Mouse (Mus musculus) brain, adult 2 months (tissue): Measurements from ENCODE around the gene Pdyn.

Source experiments
- DNase-seq: peaks from one replicate; pipeline ENCODE4 v3.0.0; 2011; ENCODE audit warnings: low read depth, low spot score

Gene Pdyn

DNA sequence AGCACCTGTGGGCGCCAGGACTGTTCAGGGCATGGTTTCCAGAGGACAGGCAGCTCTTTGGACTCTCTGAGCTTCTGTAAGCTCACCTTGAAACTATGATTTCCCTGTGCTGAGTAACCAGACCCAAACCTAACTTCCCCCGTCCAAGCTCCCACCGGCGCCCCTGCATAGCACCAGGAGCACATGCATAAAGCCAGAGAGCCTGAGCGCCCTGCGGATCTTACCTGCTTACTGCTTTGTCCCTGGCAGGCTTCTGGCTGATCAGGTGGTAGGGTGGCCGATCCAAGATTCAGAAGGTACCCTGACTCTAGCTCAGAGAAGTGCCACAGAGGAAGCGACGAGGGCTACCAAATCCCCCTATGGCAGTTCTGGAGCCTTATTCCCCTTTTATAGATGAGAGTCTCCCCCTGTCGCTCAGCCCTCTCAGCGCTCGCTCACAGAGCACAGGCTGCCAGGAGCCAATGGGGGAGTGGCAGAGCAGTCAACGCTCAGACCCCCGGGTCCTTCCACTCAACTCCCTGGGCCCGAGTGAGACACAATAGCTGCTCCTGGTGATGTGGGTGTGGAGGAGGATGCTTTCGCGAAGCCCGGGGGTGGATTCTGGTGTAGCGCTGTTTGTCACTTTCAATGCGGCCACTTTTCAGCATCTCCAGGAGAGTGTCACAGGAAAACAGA is at the start of gene Pdyn:
Gene Pdyn, minus strand, starts transcription at position 361 of the 675 bp plus-strand sequence.
- DNase-seq, result peak; percentile 36

DNA sequence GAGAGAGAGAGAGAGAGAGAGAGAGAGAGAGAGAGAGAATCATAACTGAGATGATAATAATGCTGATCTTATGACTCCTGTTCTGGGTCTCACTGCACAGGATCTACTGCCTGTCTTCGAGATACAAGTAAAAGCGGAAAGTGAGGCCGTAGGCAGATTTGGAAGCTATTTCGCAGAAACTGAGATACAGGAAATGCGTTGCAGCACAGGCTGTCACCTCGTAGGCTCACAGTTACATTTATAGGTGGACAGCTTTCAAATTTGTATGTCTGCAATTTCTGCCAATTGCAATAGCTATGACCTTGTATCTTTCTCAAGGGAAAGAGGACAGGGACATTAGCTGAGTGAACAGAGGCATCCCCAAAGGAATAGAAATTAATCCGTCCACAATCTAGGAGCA is 42.4 kb upstream of the Pdyn start:
- DNase-seq, result peak; percentile 40

DNA sequence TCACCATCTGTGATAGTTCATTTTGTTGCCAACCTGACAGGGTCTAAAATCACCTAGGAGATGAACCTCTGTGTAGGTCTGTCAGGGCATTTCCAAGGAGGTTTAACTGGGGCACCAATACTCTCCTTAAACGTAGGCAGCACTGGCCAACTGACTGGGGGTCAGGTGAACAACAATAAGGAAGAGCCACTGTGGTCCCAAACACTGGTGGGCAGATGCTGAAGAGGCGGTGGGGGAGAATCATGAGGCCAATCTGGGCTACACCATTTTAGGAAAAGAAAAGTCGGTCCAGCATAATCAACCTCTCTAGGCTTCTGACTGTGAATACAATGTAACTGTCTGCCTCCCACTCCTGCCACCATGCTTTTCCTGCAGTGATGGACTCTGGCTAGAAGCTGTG is 40.9 kb upstream of the Pdyn start:
- DNase-seq, result peak; percentile 68

DNA sequence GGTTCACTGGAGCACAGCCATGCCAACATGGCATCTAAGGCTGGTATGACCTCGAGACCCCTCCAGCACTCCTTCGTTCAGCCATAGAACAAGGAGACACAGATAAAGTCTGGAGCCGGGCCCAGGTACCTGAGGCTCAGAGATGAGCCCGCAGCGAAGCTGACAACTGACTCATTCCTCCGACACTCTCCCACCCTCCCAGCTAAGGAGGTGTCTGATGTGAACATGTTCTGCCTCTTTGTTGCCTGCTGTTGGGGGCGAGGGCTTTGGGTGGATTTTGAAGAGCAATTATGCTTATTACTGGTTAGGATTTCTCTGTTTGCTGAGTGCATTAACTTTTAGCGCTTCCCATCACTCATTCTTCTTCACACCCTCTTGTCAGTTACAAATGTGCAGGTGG is 34.4 kb upstream of the Pdyn start:
- peak; percentile 76 for DNase-seq

DNA sequence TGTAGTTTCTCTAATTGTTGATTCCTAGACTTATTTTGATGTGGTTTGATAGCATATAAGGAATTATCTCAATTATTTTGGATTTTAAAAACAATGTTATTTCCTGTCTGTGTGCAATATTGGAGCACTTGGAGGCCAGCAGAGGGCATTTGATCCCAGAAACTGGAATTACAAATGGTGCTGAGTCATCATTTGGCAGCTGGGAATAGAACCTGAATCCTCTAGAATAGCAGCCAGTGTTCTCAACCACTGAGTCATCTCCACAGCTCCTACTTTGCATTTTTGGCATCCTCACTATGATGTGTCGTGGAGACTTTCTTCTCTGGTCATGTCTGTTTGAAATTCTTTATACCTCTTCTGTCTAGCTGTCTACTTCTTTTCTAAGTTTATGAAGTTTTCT is 30.0 kb upstream of the Pdyn start:
- DNase-seq, result peak; percentile 82

DNA sequence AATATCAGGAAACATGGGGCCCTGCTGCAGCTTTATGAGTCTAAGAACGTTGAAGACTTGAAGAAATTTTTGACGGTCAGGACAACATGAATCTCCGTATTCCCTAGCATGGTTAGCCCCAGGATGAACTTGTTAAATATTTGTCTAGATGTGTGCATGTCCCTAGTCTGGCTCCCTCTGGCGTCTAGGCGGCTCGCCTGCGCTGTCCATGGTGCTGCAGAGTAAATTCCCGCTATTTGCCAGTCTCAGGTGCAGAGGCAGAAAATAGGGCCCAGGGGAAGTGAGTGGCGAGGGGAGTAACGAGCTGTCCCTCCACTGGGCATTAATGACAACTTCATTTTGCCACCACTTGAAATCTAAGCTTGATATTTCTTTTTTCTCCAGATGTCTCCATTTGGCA is 16.0 kb upstream of the Pdyn start:
- no peak for DNase-seq

DNA sequence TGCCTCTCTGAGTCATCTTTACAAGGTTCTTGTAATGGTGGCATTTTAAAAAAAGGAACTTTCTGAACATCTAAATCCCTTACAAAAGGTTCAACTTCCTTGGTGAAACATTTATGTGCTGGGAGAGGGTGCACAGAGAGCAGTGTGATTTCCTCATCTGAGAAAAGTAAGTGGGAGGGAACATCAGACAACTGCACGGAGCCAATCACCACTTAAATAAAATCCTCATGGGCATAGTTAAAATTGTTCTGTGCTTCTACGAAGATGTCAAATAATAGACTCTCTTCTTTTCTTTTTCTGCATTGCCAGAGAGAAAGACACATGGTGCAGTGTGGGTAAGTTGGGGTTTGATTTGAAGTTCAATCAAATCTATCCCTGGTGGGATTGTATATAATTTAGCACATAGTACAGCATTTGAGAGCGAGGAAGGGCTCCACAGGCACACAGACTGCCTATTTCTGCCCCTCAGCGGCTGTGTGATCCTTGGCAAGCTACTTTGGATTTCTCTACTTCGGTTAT is 13.4 kb upstream of the Pdyn start:
- DNase-seq, result peak; percentile 64

DNA sequence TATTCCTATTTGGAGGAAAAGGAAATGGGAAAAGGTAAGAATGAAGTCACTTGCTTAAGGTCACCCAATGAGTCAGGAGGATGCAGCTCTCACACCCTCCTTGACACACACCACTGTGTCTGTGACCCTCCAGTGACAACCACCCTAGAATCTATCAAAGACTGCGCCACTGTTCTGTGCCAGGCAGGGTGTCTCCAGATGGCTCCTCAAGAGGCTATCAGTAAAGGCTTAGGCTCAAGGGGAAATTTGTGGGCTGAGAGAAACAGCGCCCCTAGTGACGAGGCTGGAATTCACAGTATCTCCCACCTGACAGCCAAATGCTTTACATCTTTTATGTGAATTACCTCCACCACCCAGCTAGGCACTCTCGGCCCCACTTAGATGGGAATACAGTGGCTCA is 3.6 kb downstream of the Pdyn start:
- peak; percentile 68 for DNase-seq

DNA sequence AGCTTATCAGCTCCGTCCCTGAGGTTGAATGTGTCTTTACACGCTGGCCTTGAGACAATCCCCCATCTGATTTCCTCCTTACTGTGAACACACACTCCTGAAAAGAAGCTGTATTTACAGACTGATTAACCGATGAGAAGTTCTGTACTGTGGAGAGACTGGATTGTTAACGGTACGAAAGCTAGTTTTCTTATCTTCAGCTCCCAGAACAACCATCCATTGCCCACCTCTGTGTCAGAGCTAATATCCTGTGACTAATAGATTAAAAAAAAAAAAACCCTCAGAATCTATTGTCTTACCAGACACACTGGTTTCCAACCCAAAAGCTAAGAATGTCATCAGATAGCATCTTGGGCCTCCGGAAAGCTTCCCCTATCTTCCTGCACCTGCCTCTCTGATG is 5.3 kb downstream of the Pdyn start:
- no peak for DNase-seq

DNA sequence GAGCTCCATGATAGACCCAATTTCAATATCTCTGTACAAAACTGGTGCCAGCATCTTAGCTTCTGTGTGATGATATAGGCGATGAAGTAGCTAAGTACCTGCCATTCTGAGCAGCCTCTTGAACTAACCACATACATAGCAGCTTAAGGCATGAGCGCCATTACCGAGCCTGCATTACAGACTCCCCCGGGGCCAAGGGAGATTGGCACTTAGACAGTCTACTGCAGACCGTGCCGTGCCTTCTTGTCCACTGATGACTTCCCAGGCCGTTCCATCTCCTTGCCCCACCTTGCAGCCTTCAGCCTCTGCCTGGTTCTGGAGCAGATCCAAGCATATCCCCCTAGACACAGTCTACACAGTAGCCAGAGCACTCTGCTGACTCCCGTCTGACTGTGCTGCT is 7.0 kb downstream of the Pdyn start:
- DNase-seq, result no peak

DNA sequence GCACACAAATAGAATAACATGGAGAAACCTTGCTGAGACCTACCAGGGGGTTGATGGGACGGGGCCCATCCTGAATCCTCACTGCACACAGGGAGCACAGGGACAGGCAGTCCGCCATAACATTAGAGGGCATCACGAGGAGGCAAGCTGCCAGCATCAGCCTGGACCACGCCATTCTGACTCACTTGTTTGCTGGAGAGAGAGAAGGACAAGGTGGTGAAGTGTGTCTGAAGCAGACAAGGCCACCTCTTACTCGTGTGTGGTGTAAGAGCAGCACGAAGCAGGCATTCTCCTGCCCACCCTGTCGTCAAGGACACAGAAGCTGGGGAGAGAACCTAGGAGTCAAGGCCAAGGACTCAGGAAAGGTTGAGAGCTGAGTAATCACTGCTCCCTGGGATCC is 9.9 kb downstream of the Pdyn start:
- no peak for DNase-seq

DNA sequence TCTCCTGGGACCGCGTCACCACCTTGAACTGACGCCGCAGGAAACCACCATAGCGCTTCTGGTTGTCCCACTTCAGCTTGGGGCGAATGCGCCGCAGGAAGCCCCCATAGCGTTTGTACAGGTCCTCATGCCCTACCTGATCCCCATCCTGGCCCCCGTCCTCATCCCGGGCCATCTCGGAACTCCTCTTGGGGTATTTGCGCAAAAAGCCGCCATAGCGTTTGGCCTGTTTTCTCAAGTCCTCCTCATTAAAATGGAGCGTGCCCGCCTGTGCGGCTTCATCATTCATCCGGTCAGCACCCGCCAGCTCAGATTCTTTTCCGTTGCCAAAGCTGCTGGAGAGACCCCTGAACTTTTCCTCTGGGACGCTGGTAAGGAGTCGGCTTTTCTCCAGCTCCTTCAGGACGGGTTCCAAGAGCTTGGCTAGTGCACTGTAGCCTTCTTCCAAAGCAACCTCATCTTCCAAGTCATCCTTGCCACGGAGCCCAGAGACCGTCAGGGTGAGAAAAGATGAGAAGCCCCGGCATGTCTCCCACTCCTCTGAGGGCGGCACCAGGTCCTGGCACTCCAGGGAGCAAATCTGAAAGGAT is 11.5 kb downstream of the Pdyn start:
- no peak for DNase-seq

DNA sequence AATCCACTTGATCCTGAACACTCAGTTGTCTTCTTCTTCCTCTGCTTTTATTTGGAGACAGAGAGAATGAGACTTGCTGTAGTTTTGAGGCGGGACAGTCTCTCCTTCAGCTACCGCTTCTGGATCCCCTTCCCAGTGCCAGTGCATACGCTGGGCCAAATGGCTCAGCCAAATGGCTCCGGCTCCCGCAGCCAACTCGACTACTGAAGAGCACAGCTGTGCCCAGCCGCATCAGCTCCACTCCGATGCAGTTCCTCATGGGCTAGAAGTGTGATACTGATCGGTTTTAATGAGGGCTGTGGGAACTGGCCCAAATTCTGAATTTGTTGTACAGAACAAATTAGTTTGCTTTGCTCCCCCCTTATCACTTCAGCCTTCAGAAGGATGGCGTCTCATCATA is 12.7 kb downstream of the Pdyn start:
- DNase-seq, result peak; percentile 44

DNA sequence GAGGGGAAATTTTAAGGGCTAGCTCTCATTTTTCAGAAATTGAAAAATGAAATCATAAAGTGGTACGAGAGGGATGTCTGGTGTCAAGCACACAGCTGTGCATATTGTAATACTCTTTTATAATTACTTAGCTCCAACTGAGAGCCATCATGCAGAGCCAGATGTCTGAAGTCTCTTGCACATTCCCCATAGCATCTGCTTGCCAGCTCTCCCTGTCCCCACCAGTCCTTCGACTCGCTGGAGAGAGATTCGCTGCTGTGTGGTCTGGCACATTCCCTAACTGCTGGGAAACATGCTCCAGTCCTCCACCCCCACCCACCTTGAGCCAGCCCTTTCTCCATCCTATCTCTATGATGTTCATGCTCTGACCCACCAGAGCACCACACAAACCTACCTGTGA is 15.6 kb downstream of the Pdyn start:
- peak; percentile 32 for DNase-seq

DNA sequence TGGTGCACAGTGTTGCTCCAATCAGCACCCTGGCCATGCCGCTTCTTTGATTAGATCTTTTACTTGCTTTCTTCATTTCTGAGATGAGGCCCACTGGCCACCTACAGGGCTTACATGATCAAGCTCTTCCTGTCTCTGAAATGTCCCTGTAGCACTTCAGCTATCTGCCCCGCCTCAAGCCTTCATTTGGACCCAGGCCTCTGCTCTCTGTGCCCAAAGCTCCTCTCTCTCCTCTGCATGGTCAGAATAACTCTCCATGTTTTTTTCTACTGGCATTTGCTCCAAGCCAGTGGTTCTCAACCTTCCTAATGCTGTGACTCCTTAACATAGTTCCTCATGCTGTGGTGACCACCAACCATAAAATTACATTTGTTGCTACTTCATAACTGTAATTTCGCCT is 19.4 kb downstream of the Pdyn start:
- no peak for DNase-seq

DNA sequence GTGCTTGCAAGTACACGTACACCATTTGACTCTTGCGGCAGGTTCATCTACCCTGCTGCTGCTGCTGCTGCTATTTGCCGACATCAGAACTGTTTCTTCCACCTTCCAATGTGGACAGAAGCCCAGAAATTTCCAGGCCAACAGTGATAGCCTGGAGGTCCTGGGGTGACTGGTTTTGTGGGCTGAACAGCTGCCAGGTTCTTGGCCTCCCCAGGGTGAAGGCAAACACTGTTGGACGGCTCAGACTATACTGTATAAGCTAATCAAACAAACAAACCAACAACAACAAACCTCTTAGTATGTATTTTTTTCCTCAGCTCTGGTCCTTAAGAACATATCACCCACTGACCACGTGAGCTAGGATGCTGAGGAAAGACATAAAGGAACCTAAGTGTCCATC is 20.6 kb downstream of the Pdyn start:
- no peak for DNase-seq

DNA sequence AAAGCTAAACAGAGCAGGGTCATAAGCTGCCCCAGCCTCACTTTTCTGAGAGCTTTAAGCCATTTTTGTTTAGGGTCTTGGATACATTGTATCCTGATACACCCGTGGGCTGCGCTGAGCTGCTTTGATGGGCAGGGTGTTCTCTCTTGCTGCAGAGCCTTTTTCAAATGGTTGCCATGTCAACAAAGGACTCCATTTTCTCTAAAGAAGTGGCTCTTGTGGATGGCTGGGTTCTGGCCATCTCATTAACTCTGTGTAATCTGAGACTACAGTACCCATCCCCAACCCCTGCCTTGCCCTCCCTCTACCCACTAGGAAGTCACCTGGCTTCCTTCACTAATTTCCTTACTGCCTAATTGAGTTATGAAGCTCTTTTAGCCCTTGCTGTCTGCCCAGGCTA is 22.0 kb downstream of the Pdyn start:
- peak; percentile 24 for DNase-seq

DNA sequence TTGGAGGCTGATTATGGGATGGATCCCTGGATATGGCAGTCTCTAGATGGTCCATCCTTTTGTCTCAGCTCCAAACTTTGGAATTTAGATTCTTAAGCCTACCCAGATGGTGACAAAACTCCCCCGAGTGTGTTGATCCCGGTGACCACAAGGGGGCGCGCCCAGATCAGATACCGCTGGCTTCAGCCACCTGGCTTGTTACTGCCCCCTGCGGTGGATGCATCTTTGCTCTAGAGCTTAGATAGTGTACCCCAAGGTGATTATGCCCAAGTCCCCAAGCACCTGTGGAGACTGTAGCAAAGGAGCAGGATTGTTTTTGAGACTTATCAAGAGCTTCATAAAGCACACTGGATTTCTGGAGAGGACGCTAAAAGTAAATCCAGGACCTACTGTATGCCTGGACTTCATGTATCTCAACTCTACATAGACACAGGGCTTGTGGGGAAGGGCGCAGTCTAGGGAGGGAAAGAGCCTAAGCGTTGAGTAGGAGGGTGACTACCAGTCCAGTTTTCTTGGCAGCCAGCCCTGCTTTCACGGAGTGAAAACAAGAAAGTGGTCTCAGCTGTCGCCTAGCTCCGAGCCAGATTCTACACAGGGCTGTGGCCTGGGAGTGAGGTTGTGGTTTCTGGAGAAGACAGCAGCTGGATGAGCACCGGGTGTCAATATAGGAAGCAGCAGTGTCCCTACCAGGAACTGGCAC is 24.6 kb downstream of the Pdyn start:
- peak; percentile 91 for DNase-seq

DNA sequence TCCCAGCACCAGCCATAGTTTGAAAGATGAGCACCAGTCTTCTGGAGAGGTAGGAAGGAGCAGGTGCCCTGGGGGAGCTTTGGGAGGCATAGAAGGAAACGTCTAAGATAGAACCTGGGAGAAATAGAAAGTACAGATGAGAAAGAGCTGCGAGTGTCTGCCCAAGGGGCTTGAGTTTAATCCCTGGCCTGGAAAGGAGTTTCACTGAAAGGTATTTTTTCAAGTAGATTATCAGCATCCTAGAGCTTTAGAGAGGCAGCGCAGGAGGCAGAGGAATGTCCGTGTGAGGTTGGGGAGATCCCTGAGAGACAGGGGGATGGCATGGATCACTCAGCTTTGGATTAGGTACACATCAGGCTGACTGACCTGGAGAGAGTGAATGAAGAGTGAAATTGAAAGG is 27.7 kb downstream of the Pdyn start:
- no peak for DNase-seq

DNA sequence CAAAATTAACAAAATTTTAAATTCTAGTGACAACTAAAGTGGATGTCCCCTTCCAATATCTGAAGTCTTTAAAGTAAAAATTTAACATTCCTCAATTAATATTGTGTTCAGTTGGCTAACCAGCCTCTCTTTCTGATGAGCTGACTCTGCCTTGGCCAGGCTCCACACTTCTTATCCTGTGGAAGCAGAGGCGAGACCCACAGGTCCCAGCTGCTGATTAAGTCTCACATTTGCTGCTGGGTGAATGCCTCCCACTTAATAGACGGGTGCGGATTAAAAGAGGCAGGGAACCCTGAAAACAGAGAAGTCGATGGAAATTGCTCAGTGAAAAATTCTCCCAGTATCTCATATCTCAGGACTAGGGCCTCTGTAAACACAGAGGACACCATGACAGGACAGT is 37.2 kb downstream of the Pdyn start:
- no peak for DNase-seq

DNA sequence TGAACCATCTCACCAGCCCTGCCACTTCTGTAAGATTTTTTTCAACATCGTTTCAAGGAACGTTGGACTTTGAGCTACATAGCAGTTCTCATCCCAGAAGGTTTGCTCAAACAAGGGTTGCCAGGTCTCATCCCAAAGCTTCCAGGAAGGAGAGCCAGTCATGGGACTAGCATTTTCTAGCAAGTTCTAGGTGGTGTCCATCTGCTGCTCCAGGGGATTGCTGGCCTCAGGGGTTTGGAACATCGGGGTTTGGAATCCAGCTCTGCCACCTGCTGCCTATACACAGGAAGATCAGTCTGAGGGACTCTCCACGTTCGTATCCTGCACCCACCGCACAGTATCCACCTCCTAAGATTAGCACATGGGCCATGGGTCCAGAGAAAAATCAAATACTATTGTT is 39.6 kb downstream of the Pdyn start:
- peak; percentile 58 for DNase-seq

DNA sequence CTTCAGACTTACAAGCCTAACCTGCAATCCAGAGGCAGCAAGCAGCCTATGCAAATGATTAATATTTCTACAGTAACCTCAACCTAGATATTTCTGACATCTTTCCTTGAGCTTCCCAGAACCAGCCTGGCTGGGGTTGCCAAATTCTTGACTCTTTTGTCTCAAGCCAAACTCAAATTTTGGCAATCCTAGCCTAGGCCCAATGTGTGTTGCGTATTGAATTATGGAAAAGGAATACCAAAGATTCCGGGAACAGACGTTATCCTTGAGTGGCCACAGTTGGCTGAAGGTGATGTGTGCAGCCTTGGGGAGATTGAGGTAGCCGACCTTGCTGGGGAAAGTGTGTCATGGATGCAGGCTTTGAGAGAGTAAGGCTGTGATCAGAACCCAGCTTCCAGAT is 40.8 kb downstream of the Pdyn start:
- no peak for DNase-seq

DNA sequence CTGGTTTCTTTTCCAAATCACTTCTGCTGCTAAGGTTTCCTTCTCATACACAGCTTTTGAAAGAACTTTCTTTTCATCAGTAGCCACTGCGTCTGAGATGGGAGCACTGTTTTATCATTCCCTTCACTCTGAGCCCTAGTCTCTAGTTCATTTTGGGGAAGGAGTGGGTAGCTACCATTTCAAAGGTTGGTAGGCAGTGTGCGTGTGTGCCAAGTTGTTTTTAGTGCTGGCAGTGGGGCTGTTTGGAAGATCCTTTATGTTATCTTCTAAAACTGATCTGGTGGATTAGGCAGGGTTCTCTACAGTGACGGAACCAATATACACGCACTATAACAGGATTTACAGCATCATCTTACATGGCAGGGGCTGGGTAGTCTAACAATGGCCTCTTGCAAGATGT is 44.6 kb downstream of the Pdyn start:
- DNase-seq, result peak; percentile 61
